Mouse (Mus musculus): ENCODE results near the gene Aig1.

- TF ChIP-seq CTCF (IDR thresholded peaks at IDR 0.05; ENCODE audit: low read depth) (no peak), EP300 (IDR thresholded peaks at IDR 0.05; ENCODE audit: low read depth) (no peak)
Observed at GRCm38 (mm10) chr10:13623735-13624134, 245.0 kb downstream of the Aig1 start.

All from liver, embryonic 14.5 days (tissue).